In genomic region chr1:162857766-162858747, GRCm38 (mm10) we compare ENCODE assay signal across 12 mouse cellular contexts. TPM values are rescaled to one million over a fixed set of nuclear protein-coding genes. Genes with fewer than 3 reads are reported as not detected.
DNase-seq lines count a peak whose midpoint lies in the region; ATAC-seq and TF ChIP-seq lines count a peak whose summit lies in the region.
"Had no signal": no experiment of that assay in that cellular context is flagged by ENCODE, and none has a peak within 500 bp of the region (broad histone marks: within the 10 kb centered on the region; RNA-seq: fewer than 3 reads in every experiment).

No protein-coding gene starts in this region.

- TF ChIP-seq POLR2A in thymus, adult 2 months (IDR thresholded peaks at IDR 0.05; ENCODE audit: control insufficient read depth, extremely low read depth, insufficient read depth, low read length, poor library complexity) = no peak
- no peak for TF ChIP-seq POLR2A in limb, embryonic 14.5 days (IDR thresholded peaks at IDR 0.05; ENCODE audit: borderline replicate concordance, extremely low read depth, insufficient read depth, insufficient read length)

- no peak for DNase-seq in forebrain, embryonic 10.5 days (ENCODE audit: extremely low spot score, low spot score)
- no peak for DNase-seq in forebrain, embryonic 11.5 days (ENCODE audit: low spot score)
- no peak for DNase-seq in thymus, adult 2 months
- DNase-seq in thymus, postnatal 0 days (ENCODE audit: low spot score) = no peak
- peak; percentile 38 for DNase-seq in limb, embryonic 14.5 days (ENCODE audit: low spot score)
- no peak for DNase-seq in cerebellum, adult 18-20 months
- DNase-seq in thymus, postnatal 4 days = no peak
- no peak for DNase-seq in layer of hippocampus, postnatal 36 days
- DNase-seq: retina, postnatal 1 day had no signal

- no peaks in the 10 kb centered on the region for H3K9me3 ChIP-seq in forebrain, embryonic 10.5 days
- H3K9me3 ChIP-seq in forebrain, embryonic 11.5 days (ENCODE audit: control insufficient read depth, low read length) = no peaks in the 10 kb centered on the region
- H3K9me3 ChIP-seq in limb, embryonic 14.5 days (ENCODE audit: control insufficient read depth, low read length) = no peaks in the 10 kb centered on the region

- no peaks in the 10 kb centered on the region for H3K36me3 ChIP-seq in forebrain, embryonic 10.5 days (replicated peaks)
- H3K36me3 ChIP-seq in forebrain, embryonic 11.5 days (ENCODE audit: control insufficient read depth, insufficient read depth, low read length) = no peaks in the 10 kb centered on the region
- no peaks in the 10 kb centered on the region for H3K36me3 ChIP-seq in thymus, adult 2 months (ENCODE audit: control insufficient read depth, insufficient read depth, low read length)
- no peaks in the 10 kb centered on the region for H3K36me3 ChIP-seq in limb, embryonic 14.5 days (ENCODE audit: control insufficient read depth, insufficient read depth, low read length)

- peak overlapping the region; percentile 68 for H3K27ac ChIP-seq in forebrain, embryonic 10.5 days
- H3K27ac ChIP-seq in forebrain, embryonic 11.5 days (ENCODE audit: low read depth, low read length) = no peak overlapping the region
- H3K27ac ChIP-seq in thymus, adult 2 months (ENCODE audit: control insufficient read depth, insufficient read depth, low read length) = no peak overlapping the region
- H3K27ac ChIP-seq in limb, embryonic 14.5 days (replicated peaks; ENCODE audit: low read depth, low read length) = peak overlapping the region; percentile 65

- no peaks in the 10 kb centered on the region for H3K27me3 ChIP-seq in forebrain, embryonic 10.5 days (ENCODE audit: poor library complexity, severe bottlenecking)
- H3K27me3 ChIP-seq in forebrain, embryonic 11.5 days (ENCODE audit: control insufficient read depth, insufficient read depth, low read length) = no peaks in the 10 kb centered on the region
- H3K27me3 ChIP-seq in thymus, adult 2 months (ENCODE audit: control insufficient read depth, insufficient read depth, low read length) = no peaks in the 10 kb centered on the region
- no peaks in the 10 kb centered on the region for H3K27me3 ChIP-seq in limb, embryonic 14.5 days (ENCODE audit: control insufficient read depth, insufficient read depth, low read length)

- no peak for TF ChIP-seq CTCF in thymus, adult 2 months (IDR thresholded peaks at IDR 0.05; ENCODE audit: borderline replicate concordance, control insufficient read depth, extremely low read depth, insufficient read depth, low read length, poor library complexity)

- WGBS in forebrain, embryonic 10.5 days = 73% methylated on average over 18 of the region's 18 CpGs
- 67% methylated on average over 18 of the region's 18 CpGs for WGBS in forebrain, embryonic 11.5 days
- 84% methylated on average over 18 of the region's 18 CpGs for WGBS in thymus, adult 2 months
- WGBS in limb, embryonic 14.5 days = 48% methylated on average over 17 of the region's 18 CpGs

- no peak overlapping the region for H3K4me3 ChIP-seq in forebrain, embryonic 10.5 days
- no peak overlapping the region for H3K4me3 ChIP-seq in forebrain, embryonic 11.5 days (ENCODE audit: low read depth, low read length)
- H3K4me3 ChIP-seq in thymus, adult 2 months (ENCODE audit: control insufficient read depth, insufficient read depth, low read length) = peak overlapping the region; percentile 11; the same call in 1 of the 2 replicates
- 0 out of 2 replicates have a peak overlapping the region, but pooled peaks have one; percentile 17 for H3K4me3 ChIP-seq in limb, embryonic 14.5 days (replicated peaks; ENCODE audit: low read length)

- ATAC-seq in forebrain, embryonic 11.5 days (replicated peaks; ENCODE audit: low FRiP score) = no peak
- ATAC-seq in limb, embryonic 14.5 days (ENCODE audit: low FRiP score, low read depth) = no peak

- no peak overlapping the region for H3K9ac ChIP-seq in forebrain, embryonic 11.5 days (ENCODE audit: low read length)
- no peak overlapping the region for H3K9ac ChIP-seq in limb, embryonic 14.5 days (ENCODE audit: low read depth, low read length, severe bottlenecking)

- no peak overlapping the region for H3K4me2 ChIP-seq in forebrain, embryonic 11.5 days (ENCODE audit: low read depth, low read length, severe bottlenecking)
- peak overlapping the region; percentile 30; the same call in 1 of the 2 replicates for H3K4me2 ChIP-seq in limb, embryonic 14.5 days (replicated peaks; ENCODE audit: low read depth, low read length, severe bottlenecking)
- H3K4me2 ChIP-seq: heart, embryonic 11.5 days; liver, embryonic 11.5 days had no signal

- peaks cover 36% of the 10 kb centered on the region for H3K4me1 ChIP-seq in forebrain, embryonic 10.5 days
- H3K4me1 ChIP-seq in forebrain, embryonic 11.5 days (replicated peaks; ENCODE audit: control insufficient read depth, insufficient read depth, low read length) = peaks cover 3% of the 10 kb centered on the region; the same call in 1 of the 2 replicates
- H3K4me1 ChIP-seq in thymus, adult 2 months (replicated peaks; ENCODE audit: control insufficient read depth, insufficient read depth, low read length) = no peaks in the 10 kb centered on the region
- peaks cover 21% of the 10 kb centered on the region for H3K4me1 ChIP-seq in limb, embryonic 14.5 days (ENCODE audit: control insufficient read depth, insufficient read depth, low read length)

RNA-seq across cellular contexts. Expression of gene Fmo1, which starts 8.4 kb away (rescaled TPM):
- 7.2 and 8.2 TPM in 2 replicates for polyA plus RNA-seq in forebrain, embryonic 10.5 days (2016; fragmentation: Nextera tagmentation; extraction: Ambion mirVana)
- polyA plus RNA-seq in forebrain, embryonic 11.5 days (2014; fragmentation: Nextera tagmentation; extraction: Ambion mirVana) = 15.3 and 19.9 TPM in 2 replicates
- polyA plus RNA-seq in thymus, adult 2 months (2012; rRNA removed) = 14.1 and 16.3 TPM in 2 replicates
- polyA plus RNA-seq in thymus, postnatal 0 days (2015; fragmentation: Nextera tagmentation; extraction: Ambion mirVana) = 23.0 and 28.6 TPM in 2 replicates
- 41.4 and 46.7 TPM in 2 replicates for polyA plus RNA-seq in limb, embryonic 14.5 days (2012; rRNA removed)
- polyA plus RNA-seq in limb, embryonic 14.5 days (2014; fragmentation: Nextera tagmentation; extraction: Ambion mirVana) = 33.5 and 35.0 TPM in 2 replicates
- total RNA-seq in layer of hippocampus, postnatal 36 days (2021) = 10 to 100 TPM; 11.5 to 12.7 TPM

RNA-seq across cellular contexts. Expression of gene Fmo2, which starts 40.5 kb away (rescaled TPM):
- polyA plus RNA-seq in forebrain, embryonic 10.5 days (2016; fragmentation: Nextera tagmentation; extraction: Ambion mirVana) = not detected in 2 replicates
- polyA plus RNA-seq in forebrain, embryonic 11.5 days (2014; fragmentation: Nextera tagmentation; extraction: Ambion mirVana) = 0.13 and 0.29 TPM in 2 replicates
- polyA plus RNA-seq in thymus, adult 2 months (2012; rRNA removed) = 0.88 and 2.1 TPM in 2 replicates
- polyA plus RNA-seq in thymus, postnatal 0 days (2015; fragmentation: Nextera tagmentation; extraction: Ambion mirVana) = 0.68 and 0.76 TPM in 2 replicates
- 1.5 and 2.1 TPM in 2 replicates for polyA plus RNA-seq in limb, embryonic 14.5 days (2012; rRNA removed)
- polyA plus RNA-seq in limb, embryonic 14.5 days (2014; fragmentation: Nextera tagmentation; extraction: Ambion mirVana) = 1.5 TPM in 2 replicates
- total RNA-seq in layer of hippocampus, postnatal 36 days (2021) = 1 to 10 TPM; 2.3 to 4.9 TPM
- total RNA-seq: common myeloid progenitor, adult 5-6 weeks had no signal
- polyA plus RNA-seq: liver, embryonic 11.5 days had no signal

RNA-seq across cellular contexts. Expression of gene Fmo4, which starts 44.3 kb away (rescaled TPM):
- polyA plus RNA-seq in forebrain, embryonic 10.5 days (2016; fragmentation: Nextera tagmentation; extraction: Ambion mirVana) = 0.29 and 0.33 TPM in 2 replicates
- polyA plus RNA-seq in forebrain, embryonic 11.5 days (2014; fragmentation: Nextera tagmentation; extraction: Ambion mirVana) = 0.37 and 0.71 TPM in 2 replicates
- 0.08 TPM in 1 of 2 replicates, not detected in the other for polyA plus RNA-seq in thymus, adult 2 months (2012; rRNA removed)
- 0.05 and 0.18 TPM in 2 replicates for polyA plus RNA-seq in thymus, postnatal 0 days (2015; fragmentation: Nextera tagmentation; extraction: Ambion mirVana)
- 0.84 and 0.99 TPM in 2 replicates for polyA plus RNA-seq in limb, embryonic 14.5 days (2012; rRNA removed)
- 0.76 and 0.80 TPM in 2 replicates for polyA plus RNA-seq in limb, embryonic 14.5 days (2014; fragmentation: Nextera tagmentation; extraction: Ambion mirVana)
- not detected for total RNA-seq in layer of hippocampus, postnatal 36 days (2021)
- total RNA-seq: common myeloid progenitor, adult 5-6 weeks had no signal
- polyA plus RNA-seq: heart, embryonic 11.5 days had no signal

Comparison
In these comparisons a context has a peak if more than half of its experiments do, and no peak if none do; other contexts are left out.
1. H3K27ac ChIP-seq: peak in forebrain, embryonic 10.5 days (single experiment) and limb, embryonic 14.5 days (single experiment); none in forebrain, embryonic 11.5 days (single experiment) and thymus, adult 2 months (single experiment).
2. H3K4me3 ChIP-seq: peak in thymus, adult 2 months (single experiment) and limb, embryonic 14.5 days (single experiment); none in forebrain, embryonic 10.5 days (single experiment) and forebrain, embryonic 11.5 days (single experiment).